Mouse (Mus musculus) stomach, postnatal 0 days (tissue): ENCODE results near the gene Zfp462.

Experiments
- CTCF ChIP-seq: IDR thresholded peaks from 2 replicates; pipeline ENCODE4 v1.5.1; 2016; ENCODE audit warnings: antibody characterized with exemption, low read depth, mild to moderate bottlenecking, moderate library complexity
- EP300 ChIP-seq: optimal IDR thresholded peaks from 2 replicates; pipeline ENCODE3; 2016; ENCODE audit warnings: antibody characterized with exemption

- TF ChIP-seq CTCF: no peak
- TF ChIP-seq EP300: no peak
Measured at GRCm38 (mm10) chr4:54963551-54963950, 18.7 kb downstream of the Zfp462 start.
